In genomic region chr8:66450691-66451090, GRCm38 (mm10) we compare ENCODE assay signal across 9 mouse cellular contexts. TPM values are rescaled to one million over a fixed set of nuclear protein-coding genes. Genes with fewer than 3 reads are reported as not detected.
DNase-seq lines count a peak whose midpoint lies in the region; ATAC-seq and TF ChIP-seq lines count a peak whose summit lies in the region.
"Had no signal": no experiment of that assay in that cellular context is flagged by ENCODE, and none has a peak within 500 bp of the region (broad histone marks: within the 10 kb centered on the region; RNA-seq: fewer than 3 reads in every experiment).

No protein-coding gene starts in this region.

- DNase-seq in cerebellum, adult 11 months: no peak
- no peak for DNase-seq in liver, embryonic 14.5 days (ENCODE audit: low read depth in 3 of 3, low spot score in 3 of 3)
- DNase-seq in adrenal gland, postnatal 14 days: peak; percentile 32
- DNase-seq in fibroblast of lung, adult 2 months (ENCODE audit: low read depth): peak; percentile 6
- DNase-seq in left cerebral cortex, adult 18-20 months (ENCODE audit: low spot score in 2 of 2): peak; percentile 39 to 63
- DNase-seq in right cerebral cortex, postnatal 14 days: peak; percentile 35

- no peaks in the 10 kb centered on the region for H3K9me3 ChIP-seq in liver, embryonic 14.5 days (ENCODE audit: control insufficient read depth, low read length)
- no peaks in the 10 kb centered on the region for H3K9me3 ChIP-seq in liver, embryonic 12.5 days (replicated peaks)

- no peak overlapping the region for H3K4me3 ChIP-seq in liver, embryonic 14.5 days (ENCODE audit: insufficient read depth in 1 of 2, low read depth in 2 of 2, low read length in 2 of 2)
- no peak overlapping the region for H3K4me3 ChIP-seq in liver, embryonic 12.5 days

- peak; percentile 64; the same call in 1 of the 2 replicates for ATAC-seq in cerebellum, adult (ENCODE audit: insufficient number of reproducible peaks, low FRiP score, low TSS enrichment)
- ATAC-seq in liver, embryonic 14.5 days (ENCODE audit: insufficient read depth): no peak
- ATAC-seq in liver, embryonic 12.5 days: no peak

- H3K27ac ChIP-seq in liver, embryonic 14.5 days: no peak overlapping the region
- H3K27ac ChIP-seq in liver, embryonic 12.5 days: no peak overlapping the region
- H3K27ac ChIP-seq: macrophage had no signal

- no peak overlapping the region for H3K9ac ChIP-seq in liver, embryonic 14.5 days (replicated peaks)
- no peak overlapping the region for H3K9ac ChIP-seq in liver, embryonic 12.5 days

- H3K36me3 ChIP-seq in liver, embryonic 14.5 days (replicated peaks; ENCODE audit: control insufficient read depth, insufficient read depth, low read depth): no peaks in the 10 kb centered on the region
- H3K36me3 ChIP-seq in liver, embryonic 12.5 days: no peaks in the 10 kb centered on the region

- WGBS in liver, embryonic 14.5 days (ENCODE audit: insufficient replicate concordance): 12% methylated on average over 5 of the region's 5 CpGs
- 21% methylated on average over 5 of the region's 5 CpGs for WGBS in liver, embryonic 12.5 days (ENCODE audit: insufficient replicate concordance)

- H3K4me1 ChIP-seq in liver, embryonic 14.5 days (replicated peaks; ENCODE audit: control insufficient read depth in 2 of 2, insufficient read depth in 2 of 2, low read length in 1 of 2): no peaks in the 10 kb centered on the region
- no peaks in the 10 kb centered on the region for H3K4me1 ChIP-seq in liver, embryonic 12.5 days

- TF ChIP-seq CTCF in liver, embryonic 14.5 days (IDR thresholded peaks at IDR 0.05; ENCODE audit: low read depth): peak; percentile 35; the same call in 1 of the 2 replicates

- no peaks in the 10 kb centered on the region for H3K27me3 ChIP-seq in liver, embryonic 14.5 days (ENCODE audit: control insufficient read depth, insufficient read depth, low read length)
- H3K27me3 ChIP-seq in liver, embryonic 12.5 days (replicated peaks): no peaks in the 10 kb centered on the region

- no peak overlapping the region for H3K4me2 ChIP-seq in liver, embryonic 14.5 days (ENCODE audit: low read depth)
- no peak overlapping the region for H3K4me2 ChIP-seq in liver, embryonic 12.5 days

- no peak for TF ChIP-seq EP300 in liver, embryonic 14.5 days (IDR thresholded peaks at IDR 0.05; ENCODE audit: low read depth)

RNA-seq across cellular contexts. Expression of gene Tma16, which starts 35.6 kb away (rescaled TPM):
- polyA plus RNA-seq in liver, embryonic 14.5 days (2012; rRNA removed): 2.4 and 4.4 TPM in 2 replicates
- 5.1 and 5.5 TPM in 2 replicates for polyA plus RNA-seq in liver, embryonic 14.5 days (2014; fragmentation: Nextera tagmentation; extraction: Ambion mirVana)
- 12.2 and 12.7 TPM in 2 replicates for polyA plus RNA-seq in liver, embryonic 12.5 days (2016; fragmentation: Nextera tagmentation; extraction: Ambion mirVana)
- 8.2 and 9.3 TPM in 2 replicates for total RNA-seq in adrenal gland, postnatal 14 days (2021)
- 10 to 100 TPM in 1 of 2 experiments, 1 to 10 TPM in 1; 9.4 to 10.2 TPM for total RNA-seq in left cerebral cortex, adult 18-20 months (2021)

Comparison
In these comparisons a context has a peak if more than half of its experiments do, and no peak if none do; other contexts are left out.
1. DNase-seq: peak in adrenal gland, postnatal 14 days (single experiment), fibroblast of lung, adult 2 months (single experiment), left cerebral cortex, adult 18-20 months (2 of 2) and right cerebral cortex, postnatal 14 days (single experiment); none in cerebellum, adult 11 months (single experiment) and liver, embryonic 14.5 days (0 of 3).